Mouse (Mus musculus) R1 (cell line): Measurements from ENCODE around the gene Sec22a.

Experiments
- DNase-seq: peaks from one replicate; pipeline ENCODE4 v3.0.0-alpha.2; 2018; ENCODE audit warnings: low read depth, low spot score

Gene Sec22a

DNA sequence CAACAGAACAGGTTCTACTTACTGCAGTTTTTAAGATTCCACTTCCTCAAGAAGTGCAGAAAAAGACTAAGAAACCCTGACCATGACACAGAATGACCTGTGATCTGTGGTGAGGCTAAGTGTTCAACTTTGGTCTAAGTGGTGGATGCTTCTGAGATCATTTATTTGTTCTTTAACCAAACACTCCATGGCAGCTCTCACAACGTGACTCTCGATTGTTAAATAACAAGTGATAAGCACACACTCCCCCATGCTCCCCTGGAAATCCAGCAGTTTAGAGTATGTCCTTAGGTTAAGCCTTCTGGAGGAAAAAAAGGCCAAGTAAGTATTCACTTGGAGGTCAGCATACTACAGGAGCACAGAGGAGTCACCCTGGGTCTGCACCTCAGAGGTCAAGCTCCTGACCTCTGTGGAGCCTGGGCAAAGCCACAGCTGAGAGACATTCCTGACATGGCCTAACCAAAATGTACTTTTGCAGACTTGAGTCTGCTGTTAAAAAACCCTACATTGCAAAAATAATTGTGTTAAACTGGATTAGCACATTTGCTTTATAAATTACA, 53.1 kb downstream of the Sec22a start:
- DNase-seq, result no peak

DNA sequence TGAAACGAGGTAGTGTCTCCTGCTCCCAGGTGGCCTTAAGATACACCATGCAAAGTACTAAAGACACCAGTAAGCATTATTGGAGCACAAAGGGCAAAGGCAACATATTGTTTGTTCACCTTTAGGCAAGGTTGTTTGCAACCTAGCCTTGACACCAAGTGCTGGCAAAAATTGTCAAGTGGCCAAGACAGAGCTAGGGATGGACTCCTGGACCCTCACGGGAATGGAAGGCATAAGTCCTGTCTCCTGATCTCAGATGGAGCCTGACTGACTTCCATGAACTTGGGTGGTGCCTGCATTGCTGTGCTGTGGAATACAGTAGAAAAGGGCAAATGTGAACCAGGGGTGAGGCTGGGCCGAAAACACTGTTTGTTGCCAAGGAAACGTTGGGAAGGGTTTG, 54.1 kb downstream of the Sec22a start:
- DNase-seq, result no peak

DNA sequence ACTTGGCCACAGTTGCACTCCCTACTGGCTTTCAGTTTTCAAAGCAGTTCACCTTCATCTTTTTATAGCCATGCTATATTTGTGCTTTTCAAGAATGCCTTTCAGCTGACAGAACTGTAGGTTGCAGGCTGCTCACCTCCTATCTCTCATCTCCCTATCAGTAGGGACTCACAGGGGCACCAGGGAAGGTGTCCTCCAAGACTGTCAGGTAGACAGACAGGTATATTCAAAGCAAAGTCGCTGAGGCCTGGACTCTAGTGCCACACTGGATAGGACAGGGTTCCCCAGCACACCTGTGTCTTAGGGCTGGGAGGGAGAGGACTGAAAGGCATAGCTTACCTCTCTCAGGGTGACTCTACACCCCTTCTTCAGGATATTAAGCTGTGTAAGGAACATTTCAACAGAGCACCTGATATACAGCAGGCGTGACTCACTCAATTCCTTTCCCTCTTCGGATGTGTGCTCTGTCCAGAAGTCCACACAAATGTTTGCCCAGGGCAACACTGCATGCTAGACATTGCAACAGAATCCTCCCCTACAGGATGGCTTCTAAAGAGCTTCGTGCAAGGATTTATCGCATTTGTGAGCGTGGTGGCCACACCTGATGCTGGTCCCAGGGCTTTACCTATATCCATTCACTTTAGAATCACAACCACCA, 55.1 kb downstream of the Sec22a start:
- DNase-seq, result no peak

DNA sequence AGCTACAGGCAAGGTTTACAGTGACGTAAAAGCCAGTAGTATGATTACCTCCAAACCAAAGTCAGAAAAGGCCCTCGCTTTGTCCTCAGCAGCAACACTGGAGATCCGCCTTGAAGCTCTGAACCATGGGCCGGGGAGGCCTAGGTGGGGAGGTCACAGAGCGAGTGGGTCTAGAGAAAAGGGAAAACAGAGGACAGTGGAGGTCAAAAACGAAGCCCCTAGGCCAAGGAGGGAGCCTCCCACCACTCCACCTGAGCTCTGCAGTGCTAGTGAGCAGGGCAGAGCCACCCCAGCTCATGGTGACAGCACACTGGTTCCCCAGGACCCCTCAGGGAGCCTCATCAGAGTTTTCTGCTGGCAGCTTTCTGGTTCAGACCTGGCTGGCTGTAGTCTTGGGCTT, 55.7 kb downstream of the Sec22a start:
- no peak for DNase-seq

DNA sequence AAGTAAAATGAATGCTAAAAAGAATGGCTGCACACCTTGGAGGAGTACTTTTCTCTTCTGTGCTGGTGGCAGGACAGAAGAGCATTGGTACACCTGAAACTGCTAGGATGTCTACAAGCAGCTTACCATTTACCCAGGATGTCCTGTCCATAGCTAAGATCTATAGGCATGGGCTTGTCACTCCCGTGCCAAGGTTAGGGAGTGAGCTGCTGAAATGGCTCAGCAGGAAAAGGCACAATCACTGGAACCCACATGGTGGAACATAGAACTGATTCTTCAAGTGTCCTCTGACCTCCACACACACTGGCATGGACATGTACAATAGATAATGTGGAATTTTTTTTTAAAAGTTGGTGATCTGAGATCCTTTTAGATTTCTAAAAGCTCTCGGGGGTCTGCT, 56.4 kb downstream of the Sec22a start:
- DNase-seq, result no peak

DNA sequence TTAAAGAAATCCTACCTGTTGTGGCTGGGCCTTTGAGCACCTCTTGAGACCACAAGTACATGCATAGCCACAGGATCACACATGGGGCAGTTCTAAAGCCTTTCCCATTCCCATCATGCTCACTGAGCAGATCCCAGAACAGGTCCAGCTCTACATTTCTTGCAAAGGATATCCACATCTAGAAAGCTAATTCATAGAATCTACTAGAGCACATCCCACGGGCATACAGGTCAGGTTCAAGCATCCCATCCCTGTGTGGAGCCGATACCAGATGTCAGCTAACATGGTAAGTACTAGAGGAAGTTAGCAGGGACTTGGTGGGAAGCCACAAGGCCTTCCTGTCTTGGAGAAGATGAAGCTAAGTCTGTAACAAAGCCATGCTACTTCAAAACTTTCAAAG, 57.1 kb downstream of the Sec22a start:
- DNase-seq, result no peak

DNA sequence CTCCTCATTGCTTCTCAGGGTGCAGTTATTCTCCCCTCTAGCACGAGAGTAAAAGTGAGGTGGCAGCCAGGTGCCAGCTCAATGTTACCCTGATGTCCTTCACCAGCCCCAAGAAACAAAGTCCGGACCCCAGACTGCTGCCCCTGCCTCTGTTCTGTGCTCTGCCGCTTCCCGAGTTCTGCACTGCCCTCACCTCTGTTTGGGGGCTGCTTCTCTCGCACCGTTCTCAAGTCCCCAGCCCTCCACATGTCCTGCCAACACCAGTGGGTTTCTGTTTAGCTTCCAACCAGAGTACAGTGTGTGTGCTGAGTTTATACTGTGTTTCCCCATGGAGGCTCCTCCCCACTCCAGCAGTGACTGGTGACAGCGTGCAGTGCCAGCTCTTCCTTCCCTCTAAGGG, 58.5 kb downstream of the Sec22a start:
- DNase-seq, result no peak

DNA sequence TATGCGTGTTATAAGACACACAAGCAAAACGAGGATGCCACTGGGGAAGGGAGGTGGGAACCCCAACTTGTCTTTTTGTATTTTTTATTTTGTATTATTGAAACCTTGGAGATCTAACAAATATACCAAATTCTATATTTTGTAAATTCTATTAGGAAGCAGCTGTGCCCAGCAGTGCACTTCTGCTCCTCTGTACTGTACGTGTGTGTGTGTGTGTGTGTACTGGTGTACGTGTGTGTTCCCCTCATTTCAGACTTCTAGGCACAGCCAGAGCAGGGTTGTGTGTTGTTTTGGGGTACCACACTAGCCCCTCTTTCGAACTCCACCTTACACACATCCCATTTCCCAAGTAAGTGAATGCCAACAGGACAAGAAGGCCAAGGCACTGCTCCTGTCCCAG, 59.3 kb downstream of the Sec22a start:
- no peak for DNase-seq

DNA sequence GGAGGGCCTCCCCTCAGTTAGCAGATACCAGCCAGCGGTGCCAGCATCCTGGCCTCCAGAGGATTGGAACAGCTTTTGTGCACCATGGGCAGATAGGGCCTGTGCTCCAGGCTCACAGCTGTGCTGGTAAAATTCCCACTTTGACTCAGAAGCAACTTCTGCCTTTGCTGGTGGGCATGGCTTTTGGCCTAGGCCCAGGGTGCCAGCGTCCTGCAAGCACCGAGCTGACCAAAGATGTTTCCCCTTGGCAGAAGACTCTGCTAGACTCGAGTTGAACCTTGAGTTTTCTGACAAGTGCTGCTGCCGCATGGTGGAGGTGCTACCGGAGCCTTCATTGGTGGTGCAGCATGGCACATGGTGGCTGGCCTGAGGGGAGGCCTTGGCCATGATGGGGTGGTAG, 60.0 kb downstream of the Sec22a start:
- no peak for DNase-seq

DNA sequence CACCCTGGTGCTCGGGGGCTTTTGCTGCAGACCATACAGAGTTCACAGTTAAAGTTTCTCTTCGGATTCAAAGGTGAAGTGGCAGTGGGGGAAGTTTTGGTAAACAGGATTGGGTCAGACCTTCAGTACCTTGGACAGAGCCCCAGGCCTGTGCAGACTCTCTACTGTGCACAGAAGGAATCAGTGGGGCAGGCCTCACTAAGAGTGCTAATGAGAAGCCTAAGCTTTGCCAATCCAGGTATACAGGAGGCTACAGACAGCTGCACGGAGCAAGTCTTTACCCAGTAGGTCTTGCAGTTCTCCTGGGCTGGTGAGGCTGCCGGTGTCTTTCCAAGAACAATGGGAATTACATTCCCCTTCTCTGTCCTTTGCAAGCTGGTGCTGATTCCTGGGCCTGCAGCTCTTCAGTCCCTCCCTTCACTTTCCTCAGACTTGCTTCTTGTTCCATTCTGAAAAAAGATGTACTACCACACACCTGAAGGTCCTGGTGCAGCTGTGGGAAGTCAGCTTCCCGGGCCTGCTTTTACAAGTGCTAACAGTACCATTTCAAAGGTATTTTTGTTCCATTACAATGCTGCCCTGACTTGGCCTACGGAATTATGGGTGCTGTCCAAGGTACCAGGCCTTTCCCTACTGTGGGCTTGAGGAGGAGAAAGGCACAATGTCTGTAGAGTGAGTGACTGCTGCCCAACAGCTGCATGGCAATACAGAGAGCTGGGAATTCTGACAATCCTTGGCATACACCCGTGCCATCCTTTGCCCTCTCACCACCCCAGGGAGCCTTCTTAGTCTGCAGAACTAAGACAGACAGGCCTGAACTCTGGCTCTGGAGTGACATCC, 61.1 kb downstream of the Sec22a start:
- peak; percentile 65 for DNase-seq

DNA sequence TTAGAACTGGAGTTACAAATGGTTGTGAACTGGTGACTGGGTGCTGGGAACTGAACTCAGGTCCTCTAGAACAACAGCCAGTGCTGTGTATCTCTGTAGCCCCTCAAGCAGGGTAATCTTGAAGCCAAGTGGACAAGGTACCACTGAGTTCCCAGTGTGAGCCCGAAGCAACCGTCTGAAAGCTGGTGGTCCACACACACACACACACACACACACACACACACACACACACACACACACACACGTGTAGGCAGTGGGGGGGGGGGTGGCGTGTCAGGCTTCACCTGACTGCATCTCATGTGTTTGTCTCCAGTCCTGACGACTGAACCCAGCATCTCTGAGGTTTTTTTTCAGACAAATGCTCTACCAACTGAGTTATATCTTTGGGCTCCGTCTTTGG, 63.6 kb downstream of the Sec22a start:
- no peak for DNase-seq

DNA sequence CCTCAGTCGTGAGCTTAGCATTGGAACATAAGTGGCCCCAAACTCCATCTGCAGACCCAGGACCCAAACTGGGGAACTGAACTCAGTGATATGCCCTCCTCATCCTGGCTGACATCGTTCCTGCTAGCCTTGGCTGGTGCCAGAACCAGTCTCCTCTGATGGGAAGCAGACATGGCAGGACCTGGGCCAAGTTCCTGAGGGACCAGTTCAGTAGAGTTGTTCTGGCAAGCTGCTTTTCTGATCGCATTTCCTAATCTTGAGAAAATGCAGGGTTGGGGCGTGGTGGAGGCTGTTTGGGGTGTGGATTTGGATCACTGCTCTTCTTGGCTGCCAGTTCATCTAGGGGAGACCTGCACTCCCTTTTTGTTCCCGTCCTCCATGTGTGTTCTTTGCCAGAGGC, 65.9 kb downstream of the Sec22a start:
- DNase-seq, result no peak

DNA sequence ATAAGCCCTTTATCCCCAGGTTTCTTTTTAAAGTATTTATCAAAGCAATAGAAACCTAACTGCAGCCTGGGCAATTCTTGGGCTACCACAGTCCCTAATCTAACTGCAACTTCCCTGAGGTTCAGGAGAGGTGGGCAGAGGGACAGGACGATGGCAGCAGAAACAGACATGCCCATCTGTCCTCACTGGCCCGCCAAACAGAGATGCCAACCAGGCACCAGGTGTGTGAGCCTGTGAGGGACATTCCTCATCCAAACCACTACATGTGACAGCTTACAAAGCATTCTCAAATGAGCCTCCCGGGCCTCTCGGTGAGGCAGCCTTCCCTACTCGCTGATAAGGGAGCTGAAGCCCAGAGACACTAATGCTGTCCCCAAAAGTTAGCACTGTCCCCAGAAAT, 76.5 kb downstream of the Sec22a start:
- no peak for DNase-seq

DNA sequence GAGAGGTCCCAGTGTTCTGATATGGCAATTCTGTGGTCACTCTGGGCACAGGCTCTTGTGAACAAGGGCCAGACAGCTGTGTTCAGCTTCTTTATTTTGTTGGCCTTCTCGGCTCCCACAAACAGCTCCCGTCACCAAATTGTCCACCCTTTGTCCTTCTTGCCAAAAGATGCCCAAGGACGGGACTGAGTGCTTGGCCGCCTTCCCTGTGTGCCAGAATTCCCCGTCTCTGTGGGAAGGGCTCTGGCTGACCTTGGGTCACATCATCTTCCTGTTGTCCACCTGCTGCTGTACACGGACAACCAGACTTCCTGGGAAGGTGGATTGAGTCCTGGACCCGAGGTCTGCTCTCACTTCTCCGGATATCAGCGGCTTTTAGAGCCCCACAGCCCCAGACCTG, 77.9 kb downstream of the Sec22a start:
- no peak for DNase-seq

DNA sequence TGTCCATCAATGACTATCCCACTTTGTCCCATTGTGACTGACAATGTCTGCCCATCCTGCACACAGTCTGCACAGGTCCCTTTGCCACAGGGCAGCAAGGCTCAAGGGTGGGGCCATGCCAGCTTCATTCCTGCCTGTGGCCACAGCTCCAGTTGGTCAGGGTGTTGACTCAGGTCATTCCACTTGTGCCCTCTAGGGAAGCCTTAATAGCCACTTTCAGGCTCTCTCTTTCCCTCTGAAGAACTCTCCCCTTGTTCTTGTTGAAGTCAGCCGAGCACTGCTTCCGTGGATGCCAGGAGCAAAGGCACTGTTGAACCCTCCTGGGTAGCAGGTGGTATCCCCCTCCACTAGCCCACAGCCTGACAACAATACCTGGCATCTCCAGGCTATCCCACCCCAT, 81.3 kb downstream of the Sec22a start:
- no peak for DNase-seq

DNA sequence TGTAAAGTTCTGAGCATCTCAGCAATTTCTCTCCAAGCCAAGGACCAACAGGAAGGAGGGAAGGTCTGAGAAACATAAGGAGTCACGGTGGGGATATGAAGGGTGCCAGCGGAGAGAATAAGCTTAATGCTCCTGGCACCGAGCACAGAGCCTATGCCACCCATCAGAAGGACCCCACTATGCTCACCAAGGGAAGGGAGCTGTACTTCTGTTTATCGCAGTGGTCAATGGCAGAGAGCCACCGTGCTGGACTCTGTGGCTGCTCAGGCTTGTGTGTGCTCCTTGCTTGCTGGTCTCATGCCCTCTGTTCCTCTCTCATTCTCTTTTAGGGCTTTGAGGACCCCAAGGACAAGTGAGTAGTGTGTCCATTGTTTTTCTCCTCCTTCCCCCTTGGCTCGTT, 85.6 kb downstream of the Sec22a start:
- no peak for DNase-seq

DNA sequence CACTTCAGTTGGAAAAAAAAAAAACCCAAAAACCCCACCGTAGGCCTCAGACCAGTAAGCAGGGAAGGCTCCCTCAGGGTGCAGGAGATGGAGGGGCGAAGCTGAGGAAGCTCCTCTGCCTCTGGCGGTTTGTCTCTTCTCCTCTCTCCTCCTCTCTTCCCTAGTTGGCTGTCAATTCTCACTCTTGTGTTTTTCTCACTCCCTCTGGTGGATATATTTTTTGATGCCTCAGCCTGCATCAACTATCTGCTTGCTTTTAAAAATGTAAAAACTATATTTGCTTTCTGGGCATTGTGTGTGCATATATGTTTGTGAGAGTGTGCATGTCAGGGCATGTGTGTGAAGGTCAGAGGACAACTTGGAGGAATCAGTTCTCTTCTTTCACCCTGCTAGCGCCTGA, 91.3 kb downstream of the Sec22a start:
- no peak for DNase-seq

DNA sequence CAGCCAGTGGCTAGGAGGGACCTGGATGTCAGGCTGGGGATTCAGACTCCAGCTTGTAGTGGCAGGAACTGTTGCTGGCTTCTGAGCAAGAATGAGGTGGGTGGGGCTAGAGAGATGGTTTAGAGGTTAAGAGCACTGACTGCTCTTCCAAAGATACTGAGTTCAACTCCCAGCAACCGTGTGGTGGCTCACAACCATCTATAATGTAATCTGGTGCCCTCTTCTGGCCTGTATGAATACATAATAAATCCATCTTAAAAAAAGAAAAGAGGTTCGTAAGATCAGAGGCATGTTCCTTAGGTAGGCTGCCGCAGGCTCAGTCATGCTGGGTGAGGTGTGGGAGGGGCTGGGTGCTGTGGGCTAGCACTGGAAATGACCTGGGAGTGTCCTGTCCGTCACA, 92.1 kb downstream of the Sec22a start:
- peak; percentile 29 for DNase-seq

DNA sequence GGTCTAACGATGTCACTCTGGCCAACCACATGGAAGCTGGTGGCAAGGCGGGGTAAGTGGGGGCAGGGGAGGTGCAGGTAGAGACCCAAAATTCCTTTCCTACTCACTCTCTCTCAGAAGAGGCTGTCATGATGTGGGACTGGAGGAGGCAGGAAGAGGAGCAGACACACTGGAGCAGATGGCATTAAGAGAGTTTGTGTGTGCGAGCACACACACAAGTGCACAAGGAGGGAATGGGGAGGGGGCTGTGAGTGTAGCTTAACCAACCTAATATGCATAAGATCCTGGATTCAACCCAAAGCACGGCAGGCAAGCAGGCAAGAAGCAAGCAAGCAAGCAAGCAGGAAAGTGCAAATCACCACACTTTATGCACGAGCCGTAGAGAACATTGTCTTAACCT, 92.8 kb downstream of the Sec22a start:
- DNase-seq, result no peak

DNA sequence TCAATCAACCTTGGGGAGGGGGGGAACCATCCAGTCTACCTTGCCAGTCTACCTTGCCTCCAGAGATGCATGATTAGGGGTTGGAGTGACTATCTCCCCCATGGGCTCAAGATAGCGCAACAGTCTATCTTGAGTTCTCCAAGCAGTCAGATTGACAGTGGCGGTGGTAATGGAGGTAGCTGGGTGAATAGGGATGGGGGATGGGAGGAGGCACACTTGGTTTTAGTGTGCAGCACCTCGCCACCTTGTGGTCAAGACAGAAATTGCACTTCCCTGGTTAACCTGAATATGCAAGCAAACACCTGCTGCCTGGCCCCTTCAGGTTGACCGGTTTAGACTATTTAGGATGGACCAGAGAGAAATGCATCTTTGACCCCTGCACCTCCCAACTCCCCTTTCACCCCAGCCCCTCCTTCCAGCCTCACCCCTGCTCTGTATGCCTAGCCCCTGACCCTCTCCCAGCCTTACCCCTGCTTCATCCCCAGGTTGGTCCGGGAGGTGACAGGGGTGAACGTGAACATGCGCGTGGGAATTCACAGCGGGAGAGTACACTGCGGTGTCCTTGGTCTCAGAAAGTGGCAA, 93.3 kb downstream of the Sec22a start:
- DNase-seq, result peak; percentile 88
